Mouse (Mus musculus): ENCODE results near the gene Rhox2c. TPM values are rescaled to one million over a fixed set of nuclear protein-coding genes. Genes with fewer than 3 reads are reported as not detected.

Gene Rhox2c
- 0.21 TPM in 1 of 2 replicates, not detected in the other for polyA plus RNA-seq (2015; fragmentation: Nextera tagmentation; extraction: Ambion mirVana)

GRCm38 (mm10) chrX:37453380-37453779 is at the start of gene Rhox2c:
Gene Rhox2c (plus strand): TSS chrX:37453680.

GRCm38 (mm10) chrX:37411767-37412166 is 41.7 kb upstream of the Rhox2c start, which contains the start of gene Rhox2b:
Gene Rhox2b (plus strand): TSS chrX:37412067.

GRCm38 (mm10) chrX:37432194-37432593 is 21.3 kb upstream of the Rhox2c start, which contains the start of gene Rhox4b:
Gene Rhox4b (plus strand): TSS chrX:37432494.

GRCm38 (mm10) chrX:37458285-37458684 is 4.8 kb downstream of the Rhox2c start, which contains the start of gene Rhox3c:
Gene Rhox3c (plus strand): TSS chrX:37458585.

GRCm38 (mm10) chrX:37480037-37480436 is 26.6 kb downstream of the Rhox2c start, which contains the start of gene Rhox4c:
Gene Rhox4c (plus strand): TSS chrX:37480337.

GRCm38 (mm10) chrX:37514059-37514458 is 60.6 kb downstream of the Rhox2c start, which contains the start of gene Rhox4d:
Gene Rhox4d (plus strand): TSS chrX:37514359.

Other genes with a start within 250 kb of the Rhox2c start
- gene Gm9, start 242.6 kb upstream of the Rhox2c start, polyA plus RNA-seq (2015; fragmentation: Nextera tagmentation; extraction: Ambion mirVana): not detected in 2 replicates
- gene Rhox1, start 231.4 kb upstream of the Rhox2c start, polyA plus RNA-seq (2015; fragmentation: Nextera tagmentation; extraction: Ambion mirVana): not detected in 2 replicates
- not detected in 2 replicates for gene Rhox2a, start 208.7 kb upstream of the Rhox2c start, polyA plus RNA-seq (2015; fragmentation: Nextera tagmentation; extraction: Ambion mirVana)
- not detected in 2 replicates for gene Rhox3a, start 203.8 kb upstream of the Rhox2c start, polyA plus RNA-seq (2015; fragmentation: Nextera tagmentation; extraction: Ambion mirVana)
- gene Rhox4a, start 188.3 kb upstream of the Rhox2c start, polyA plus RNA-seq (2015; fragmentation: Nextera tagmentation; extraction: Ambion mirVana): not detected in 2 replicates
- 0.68 TPM in 1 of 2 replicates, not detected in the other for gene Rhox3a2, start 73.7 kb upstream of the Rhox2c start, polyA plus RNA-seq (2015; fragmentation: Nextera tagmentation; extraction: Ambion mirVana)
- gene Rhox4a2, start 62.8 kb upstream of the Rhox2c start, polyA plus RNA-seq (2015; fragmentation: Nextera tagmentation; extraction: Ambion mirVana): not detected in 2 replicates
- not detected in 2 replicates for gene Rhox2b, start 41.6 kb upstream of the Rhox2c start, polyA plus RNA-seq (2015; fragmentation: Nextera tagmentation; extraction: Ambion mirVana)
- not detected in 2 replicates for gene Rhox4b, start 21.2 kb upstream of the Rhox2c start, polyA plus RNA-seq (2015; fragmentation: Nextera tagmentation; extraction: Ambion mirVana)
- gene Rhox3c, start 4.9 kb downstream of the Rhox2c start, polyA plus RNA-seq (2015; fragmentation: Nextera tagmentation; extraction: Ambion mirVana): 0.63 and 1.1 TPM in 2 replicates
- not detected in 2 replicates for gene Rhox4c, start 26.7 kb downstream of the Rhox2c start, polyA plus RNA-seq (2015; fragmentation: Nextera tagmentation; extraction: Ambion mirVana)
- gene Rhox2d, start 39.7 kb downstream of the Rhox2c start, polyA plus RNA-seq (2015; fragmentation: Nextera tagmentation; extraction: Ambion mirVana): not detected in 2 replicates
- gene Rhox4d, start 60.7 kb downstream of the Rhox2c start, polyA plus RNA-seq (2015; fragmentation: Nextera tagmentation; extraction: Ambion mirVana): not detected in 2 replicates
- not detected in 2 replicates for gene Rhox2e, start 76.8 kb downstream of the Rhox2c start, polyA plus RNA-seq (2015; fragmentation: Nextera tagmentation; extraction: Ambion mirVana)
- gene Rhox3e, start 88.3 kb downstream of the Rhox2c start, polyA plus RNA-seq (2015; fragmentation: Nextera tagmentation; extraction: Ambion mirVana): 0.35 and 0.41 TPM in 2 replicates
- not detected in 2 replicates for gene Rhox4e, start 103.7 kb downstream of the Rhox2c start, polyA plus RNA-seq (2015; fragmentation: Nextera tagmentation; extraction: Ambion mirVana)
- gene Rhox2f, start 117.7 kb downstream of the Rhox2c start, polyA plus RNA-seq (2015; fragmentation: Nextera tagmentation; extraction: Ambion mirVana): not detected in 2 replicates
- 0.18 and 0.67 TPM in 2 replicates for gene Rhox3f, start 127.3 kb downstream of the Rhox2c start, polyA plus RNA-seq (2015; fragmentation: Nextera tagmentation; extraction: Ambion mirVana)
- not detected in 2 replicates for gene Rhox4f, start 154.0 kb downstream of the Rhox2c start, polyA plus RNA-seq (2015; fragmentation: Nextera tagmentation; extraction: Ambion mirVana)
- not detected in 2 replicates for gene Rhox3g, start 174.9 kb downstream of the Rhox2c start, polyA plus RNA-seq (2015; fragmentation: Nextera tagmentation; extraction: Ambion mirVana)
- not detected in 2 replicates for gene Rhox2g, start 189.8 kb downstream of the Rhox2c start, polyA plus RNA-seq (2015; fragmentation: Nextera tagmentation; extraction: Ambion mirVana)
- gene Rhox4g, start 197.6 kb downstream of the Rhox2c start, polyA plus RNA-seq (2015; fragmentation: Nextera tagmentation; extraction: Ambion mirVana): not detected in 2 replicates
- gene Rhox3h, start 215.1 kb downstream of the Rhox2c start, polyA plus RNA-seq (2015; fragmentation: Nextera tagmentation; extraction: Ambion mirVana): 0.16 TPM in 1 of 2 replicates, not detected in the other
- not detected in 2 replicates for gene Rhox2h, start 219.6 kb downstream of the Rhox2c start, polyA plus RNA-seq (2015; fragmentation: Nextera tagmentation; extraction: Ambion mirVana)